Mouse (Mus musculus): ENCODE data around the gene Desi1.
"Not testable (repeated sequence)": the region's sequence is repeated elsewhere in the genome, so short reads cannot be mapped to it uniquely, and the experiment has no call there.

DNA sequence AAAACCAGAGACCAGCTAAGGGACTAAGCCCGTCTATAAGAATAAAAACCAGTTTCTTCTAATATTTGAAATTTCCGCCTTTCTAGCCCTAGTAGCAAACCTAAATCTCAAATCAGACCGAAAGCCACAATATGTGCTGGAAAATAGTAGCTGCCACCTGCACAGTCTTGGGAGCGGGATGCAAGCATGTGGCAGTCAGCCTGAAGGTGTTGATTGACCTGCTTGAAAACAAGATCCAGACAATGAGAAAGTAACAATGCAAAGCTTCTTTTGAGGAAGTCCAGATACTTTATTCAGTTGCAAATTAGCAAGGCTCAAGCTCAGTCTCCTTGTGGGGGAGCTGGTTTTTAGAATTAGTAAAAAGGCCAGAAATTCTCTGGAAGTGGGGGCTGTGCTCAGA, 63.2 kb downstream of the Desi1 start:
- not testable (repeated sequence) for TF ChIP-seq GATA1, TAL1 (IDR thresholded peaks at IDR 0.05; ENCODE audit: low read length)
